Mouse (Mus musculus) limb, embryonic 11.5 days (tissue): ENCODE measurements around the gene Mapk8ip3. TPM values are rescaled to one million over a fixed set of nuclear protein-coding genes. Genes with fewer than 3 reads are reported as not detected.

Experiments
- ATAC-seq: fragments of 200-750 bp; cut with Nextera tagmentation; 2 replicates; pipeline ENCODE4 v1.8.0; 2017; ENCODE audit warnings: low read depth; ENCODE audit not compliant: insufficient number of reproducible peaks, low FRiP score, low TSS enrichment
- DNase-seq: peaks from one replicate; pipeline ENCODE4 v3.0.0-alpha.2; 2015; ENCODE audit warnings: low spot score
- H3K27ac ChIP-seq: fragments of 300-500 bp; sonication (generic); replicated peaks from 2 replicates; pipeline ENCODE4 v1.5.1; 2014; ENCODE audit warnings: low read depth, mild to moderate bottlenecking, low read length
- H3K27me3 ChIP-seq: fragments of 300-500 bp; sonication (generic); 2 replicates; pipeline ENCODE4 v1.6.1; 2014; ENCODE audit warnings: mild to moderate bottlenecking, low read length, mixed read lengths; ENCODE audit not compliant: control insufficient read depth, insufficient read depth
- H3K36me3 ChIP-seq: fragments of 300-500 bp; sonication (generic); 2 replicates; pipeline ENCODE4 v1.6.1; 2014; ENCODE audit warnings: mild to moderate bottlenecking, low read length, moderate library complexity, mixed read lengths; ENCODE audit not compliant: control insufficient read depth, insufficient read depth
- H3K4me1 ChIP-seq: fragments of 300-500 bp; sonication (generic); 2 replicates; pipeline ENCODE4 v1.6.1; 2014; ENCODE audit warnings: low read length, mixed read lengths; ENCODE audit not compliant: control insufficient read depth, insufficient read depth
- H3K4me2 ChIP-seq: fragments of 300-500 bp; sonication (generic); 2 replicates; pipeline ENCODE4 v1.6.1; 2014; ENCODE audit warnings: low read depth, mild to moderate bottlenecking, moderate library complexity; ENCODE audit not compliant: severe bottlenecking
- H3K4me3 ChIP-seq: fragments of 300-500 bp; sonication (generic); 2 replicates; pipeline ENCODE4 v1.5.1; 2014; ENCODE audit warnings: low read depth, low read length
- H3K9ac ChIP-seq: fragments of 300-500 bp; sonication (generic); 2 replicates; pipeline ENCODE4 v1.6.1; 2014; ENCODE audit warnings: mild to moderate bottlenecking, low read length
- H3K9me3 ChIP-seq: fragments of 300-500 bp; sonication (generic); 2 replicates; pipeline ENCODE4 v1.6.1; 2016; ENCODE audit warnings: low read length; ENCODE audit not compliant: control insufficient read depth
- WGBS: fragments of 180-500 bp; shearing (Covaris S2); extraction: QIAGEN DNeasy Blood & Tissue Kit; methylation state at CpG from one replicate; pipeline ENCODE4 v1.1.7; 2014; 5-methylcytosine and 5-hydroxymethylcytosine counted together
- polyA plus RNA-seq: library from polyadenylated mRNA; unstranded; fragments of >200 nt; fragmentation: Nextera tagmentation; extraction: Ambion mirVana; gene quantifications from 2 replicates; pipeline ENCODE4 v1.2.1, GENCODE M21; 2014

Gene Mapk8ip3
- polyA plus RNA-seq, 1 experiment from 2014 or later: 31.0 TPM

GRCm38 (mm10) chr17:24898041-24898854, 38.5 kb downstream of the Mapk8ip3 start:
- no peaks in the 10 kb centered on the region for H3K27me3 ChIP-seq
- H3K4me1 ChIP-seq: peaks cover 25% of the 10 kb centered on the region
- WGBS: 84% methylated on average over 4 of the region's 4 CpGs
- no peak overlapping the region for H3K4me3 ChIP-seq
- peaks cover 38% of the 10 kb centered on the region for H3K36me3 ChIP-seq
- ATAC-seq (no peak), DNase-seq (no peak)
- no peak overlapping the region; the same call in 1 of the 2 replicates for H3K9ac ChIP-seq
- no peak overlapping the region for H3K27ac ChIP-seq
- no peaks in the 10 kb centered on the region for H3K9me3 ChIP-seq
- no peak overlapping the region for H3K4me2 ChIP-seq

DNA sequence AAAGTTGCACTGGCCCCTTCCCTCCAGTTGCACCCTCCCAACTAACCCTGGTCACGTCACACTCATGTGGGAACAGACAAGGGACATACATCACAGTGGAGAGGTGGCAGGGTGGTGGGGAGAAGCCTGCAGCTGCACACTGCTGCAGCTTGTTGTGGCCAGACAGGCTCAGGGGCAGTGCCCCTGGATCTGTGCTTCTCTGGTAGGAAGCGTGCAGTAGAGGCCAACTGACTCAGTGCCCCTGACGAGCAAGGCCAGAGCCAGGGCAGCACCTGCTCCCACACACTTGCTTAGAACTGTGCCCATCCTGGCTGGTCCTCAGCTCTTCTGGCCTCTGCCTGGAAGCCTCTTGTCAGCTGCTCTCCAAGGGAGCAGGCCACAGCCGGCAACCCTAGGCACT, 39.2 kb downstream of the Mapk8ip3 start:
- Histone ChIP-seq H3K27ac (no peak overlapping the region), H3K9me3 (no peaks in the 10 kb centered on the region), H3K9ac (no peak overlapping the region), H3K4me3 (peak overlapping the region; percentile 81; the same call in 1 of the 2 replicates), H3K4me1 (peaks cover 25% of the 10 kb centered on the region), H3K27me3 (no peaks in the 10 kb centered on the region), H3K36me3 (peaks cover 39% of the 10 kb centered on the region), H3K4me2 (no peak overlapping the region)
- DNase-seq: no peak
- ATAC-seq: no peak
- WGBS: 84% methylated on average over 4 of the region's 4 CpGs

DNA sequence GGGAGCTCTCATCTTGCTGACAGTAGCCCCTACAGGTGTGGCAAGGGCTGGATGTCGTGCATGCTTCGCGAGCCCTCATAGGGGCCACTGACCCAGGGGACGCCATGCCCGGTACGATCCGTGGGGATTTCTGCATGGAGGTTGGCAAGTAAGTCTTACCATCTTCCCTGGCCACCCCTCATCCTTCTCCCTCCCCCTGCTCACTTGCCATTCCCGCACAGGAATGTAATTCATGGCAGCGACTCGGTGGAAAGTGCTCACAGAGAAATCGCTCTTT, 39.8 kb downstream of the Mapk8ip3 start:
- Histone ChIP-seq H3K4me1 (peaks cover 25% of the 10 kb centered on the region), H3K36me3 (peaks cover 40% of the 10 kb centered on the region), H3K9me3 (no peaks in the 10 kb centered on the region), H3K27me3 (no peaks in the 10 kb centered on the region), H3K27ac (no peak overlapping the region), H3K9ac (peak overlapping the region; percentile 66), H3K4me2 (peak overlapping the region; percentile 59), H3K4me3 (peak overlapping the region; percentile 81)
- ATAC-seq (no peak), DNase-seq (no peak)
- WGBS: 44% methylated on average over 11 of the region's 11 CpGs

- 1% methylated on average over 50 of the region's 50 CpGs for WGBS
- ATAC-seq (peak; percentile 64; the same call in 1 of the 2 replicates), DNase-seq (peak; percentile 81)
- no peaks in the 10 kb centered on the region for H3K27me3 ChIP-seq
- peak within 1 kb of the TSS; percentile 70 for H3K9ac ChIP-seq
- peak within 1 kb of the TSS; percentile 59 for H3K4me2 ChIP-seq
- peak within 1 kb of the TSS; percentile 81 for H3K4me3 ChIP-seq
- H3K36me3 ChIP-seq: peaks cover 37% of the 10 kb centered on the region
- H3K27ac ChIP-seq: peak within 1 kb of the TSS; percentile 1; the same call in 1 of the 2 replicates
- no peaks in the 10 kb centered on the region for H3K9me3 ChIP-seq
- H3K4me1 ChIP-seq: peaks cover 25% of the 10 kb centered on the region
Measured at GRCm38 (mm10) chr17:24896241-24896992, 40.4 kb downstream of the Mapk8ip3 start, which contains the start of gene Nme3. Gene Nme3 (plus strand): TSS chr17:24896500.

- ATAC-seq (no peak), DNase-seq (peak; percentile 35)
- WGBS: 15% methylated on average over 23 of the region's 23 CpGs
- H3K9ac ChIP-seq: peak overlapping the region; percentile 70
- no peaks in the 10 kb centered on the region for H3K9me3 ChIP-seq
- peaks cover 37% of the 10 kb centered on the region for H3K36me3 ChIP-seq
- H3K27ac ChIP-seq: peak overlapping the region; percentile 1; the same call in 1 of the 2 replicates
- H3K4me2 ChIP-seq: peak overlapping the region; percentile 59
- H3K27me3 ChIP-seq: no peaks in the 10 kb centered on the region
- H3K4me1 ChIP-seq: peaks cover 25% of the 10 kb centered on the region
- peak overlapping the region; percentile 81 for H3K4me3 ChIP-seq
Measured at GRCm38 (mm10) chr17:24895571-24896240, 41.1 kb downstream of the Mapk8ip3 start.

- Histone ChIP-seq H3K9me3 (no peaks in the 10 kb centered on the region), H3K36me3 (peaks cover 43% of the 10 kb centered on the region), H3K4me1 (peaks cover 25% of the 10 kb centered on the region), H3K9ac (peak within 1 kb of the TSS; percentile 70), H3K27me3 (no peaks in the 10 kb centered on the region), H3K4me3 (peak within 1 kb of the TSS; percentile 81), H3K4me2 (peak within 1 kb of the TSS; percentile 59), H3K27ac (peak within 1 kb of the TSS; percentile 1; the same call in 1 of the 2 replicates)
- WGBS: under 1% methylated on average over 62 of the region's 62 CpGs
- ATAC-seq: peak; percentile 20; the same call in 1 of the 2 replicates
- DNase-seq: peak; percentile 89
Measured at GRCm38 (mm10) chr17:24894995-24895547, 41.7 kb downstream of the Mapk8ip3 start, which contains the start of the genes Eme2 and Mrps34. Gene Eme2 (minus strand): TSS chr17:24895087. Gene Mrps34 (plus strand): TSS chr17:24895116.

- Histone ChIP-seq H3K9ac (peak overlapping the region; percentile 70), H3K4me1 (peaks cover 25% of the 10 kb centered on the region), H3K36me3 (peaks cover 36% of the 10 kb centered on the region), H3K4me2 (peak overlapping the region; percentile 59), H3K27ac (no peak overlapping the region; the same call in 1 of the 2 replicates), H3K9me3 (no peaks in the 10 kb centered on the region), H3K4me3 (peak overlapping the region; percentile 81), H3K27me3 (no peaks in the 10 kb centered on the region)
- WGBS: 11% methylated on average over 31 of the region's 31 CpGs
- DNase-seq (peak; percentile 35), ATAC-seq (peak; percentile 6; the same call in 1 of the 2 replicates)
Measured at GRCm38 (mm10) chr17:24894061-24894994, 42.4 kb downstream of the Mapk8ip3 start.
